Mouse (Mus musculus) gonadal fat pad, adult 2 months (tissue): ENCODE data around the gene Ripor2. TPM values are rescaled to one million over a fixed set of nuclear protein-coding genes. Genes with fewer than 3 reads are reported as not detected.

Experiments used
- DNase-seq: peaks from one replicate; pipeline ENCODE4 v3.0.0-alpha.2; 2012; ENCODE audit warnings: low read depth
- polyA plus RNA-seq: library from polyadenylated mRNA; depleted of rRNA; stranded (reverse); fragments of >200 nt; gene quantifications from 2 replicates; pipeline ENCODE4 v1.2.3, GENCODE M21; 2012

Ripor2 gene
- polyA plus RNA-seq, 1 experiment: 2.7 TPM

- no peak for DNase-seq
Observed at GRCm38 (mm10) chr13:24617076-24617798, 35.2 kb downstream of the Ripor2 start.

GRCm38 (mm10) chr13:24617799-24618130 lies 35.8 kb downstream of the Ripor2 start:
- no peak for DNase-seq

GRCm38 (mm10) chr13:24619711-24620110 lies 37.7 kb downstream of the Ripor2 start:
- DNase-seq: no peak

- DNase-seq: no peak
Observed at GRCm38 (mm10) chr13:24620439-24620838, 38.5 kb downstream of the Ripor2 start.

GRCm38 (mm10) chr13:24623631-24624030 lies 41.6 kb downstream of the Ripor2 start:
- DNase-seq: no peak

- no peak for DNase-seq
Observed at GRCm38 (mm10) chr13:24625071-24625470, 43.1 kb downstream of the Ripor2 start.

GRCm38 (mm10) chr13:24626698-24627436 lies 44.9 kb downstream of the Ripor2 start:
- DNase-seq: no peak

- DNase-seq: no peak
Observed at GRCm38 (mm10) chr13:24628192-24628591, 46.2 kb downstream of the Ripor2 start.

GRCm38 (mm10) chr13:24629073-24629621 lies 47.2 kb downstream of the Ripor2 start:
- no peak for DNase-seq

- no peak for DNase-seq
Observed at GRCm38 (mm10) chr13:24630364-24630763, 48.4 kb downstream of the Ripor2 start.

- no peak for DNase-seq
Observed at GRCm38 (mm10) chr13:24632988-24633577, 51.1 kb downstream of the Ripor2 start.

GRCm38 (mm10) chr13:24634346-24635120 lies 52.5 kb downstream of the Ripor2 start:
- no peak for DNase-seq

GRCm38 (mm10) chr13:24638371-24639214 lies 56.6 kb downstream of the Ripor2 start:
- DNase-seq: no peak

GRCm38 (mm10) chr13:24639215-24640165 lies 57.5 kb downstream of the Ripor2 start:
- no peak for DNase-seq

GRCm38 (mm10) chr13:24640166-24640560 lies 58.2 kb downstream of the Ripor2 start:
- no peak for DNase-seq

GRCm38 (mm10) chr13:24640836-24641385 lies 58.9 kb downstream of the Ripor2 start:
- DNase-seq: no peak

GRCm38 (mm10) chr13:24641491-24642430 lies 59.8 kb downstream of the Ripor2 start:
- DNase-seq: no peak

GRCm38 (mm10) chr13:24645146-24645545 lies 63.2 kb downstream of the Ripor2 start:
- DNase-seq: no peak
